Mouse (Mus musculus) heart, embryonic 10.5 days (tissue): ENCODE measurements at regions not wholly inside any gene's neighbourhood (a gene's known extent, or its start where the extent isn't known, plus 50 kb on each side); places are given as distances from the start of the nearest gene placed in this dataset.
"Not testable (repeated sequence)": the region's sequence is repeated elsewhere in the genome, so short reads cannot be mapped to it uniquely, and the experiment has no call there.

Experiments used
- DNase-seq: peaks from one replicate; pipeline ENCODE4 v3.0.0-alpha.2; 2017; ENCODE audit warnings: low spot score
- H3K27ac ChIP-seq: fragments of 300-500 bp; sonication (generic); 2 replicates; pipeline ENCODE4 v1.5.1; 2016; ENCODE audit warnings: mild to moderate bottlenecking
- H3K27me3 ChIP-seq: fragments of 300-500 bp; sonication (generic); 2 replicates; pipeline ENCODE4 v1.6.1; 2016; ENCODE audit warnings: mild to moderate bottlenecking; ENCODE audit not compliant: poor library complexity, insufficient read depth, severe bottlenecking
- H3K36me3 ChIP-seq: fragments of 300-500 bp; sonication (generic); 2 replicates; pipeline ENCODE4 v1.6.1; 2016; ENCODE audit warnings: mild to moderate bottlenecking, moderate library complexity
- H3K4me1 ChIP-seq: fragments of 300-500 bp; sonication (generic); 2 replicates; pipeline ENCODE4 v1.6.1; 2016; ENCODE audit warnings: mild to moderate bottlenecking
- H3K4me3 ChIP-seq: fragments of 300-500 bp; sonication (generic); 2 replicates; pipeline ENCODE4 v1.5.1; 2016; ENCODE audit warnings: mild to moderate bottlenecking, moderate library complexity
- H3K9me3 ChIP-seq: fragments of 300-500 bp; sonication (generic); 2 replicates; pipeline ENCODE4 v1.6.1; 2016; ENCODE audit warnings: mild to moderate bottlenecking, moderate library complexity
- WGBS: fragments of 180-500 bp; shearing (Covaris S2); methylation state at CpG from one replicate; pipeline ENCODE4 v1.1.7; 2016; 5-methylcytosine and 5-hydroxymethylcytosine counted together

DNA sequence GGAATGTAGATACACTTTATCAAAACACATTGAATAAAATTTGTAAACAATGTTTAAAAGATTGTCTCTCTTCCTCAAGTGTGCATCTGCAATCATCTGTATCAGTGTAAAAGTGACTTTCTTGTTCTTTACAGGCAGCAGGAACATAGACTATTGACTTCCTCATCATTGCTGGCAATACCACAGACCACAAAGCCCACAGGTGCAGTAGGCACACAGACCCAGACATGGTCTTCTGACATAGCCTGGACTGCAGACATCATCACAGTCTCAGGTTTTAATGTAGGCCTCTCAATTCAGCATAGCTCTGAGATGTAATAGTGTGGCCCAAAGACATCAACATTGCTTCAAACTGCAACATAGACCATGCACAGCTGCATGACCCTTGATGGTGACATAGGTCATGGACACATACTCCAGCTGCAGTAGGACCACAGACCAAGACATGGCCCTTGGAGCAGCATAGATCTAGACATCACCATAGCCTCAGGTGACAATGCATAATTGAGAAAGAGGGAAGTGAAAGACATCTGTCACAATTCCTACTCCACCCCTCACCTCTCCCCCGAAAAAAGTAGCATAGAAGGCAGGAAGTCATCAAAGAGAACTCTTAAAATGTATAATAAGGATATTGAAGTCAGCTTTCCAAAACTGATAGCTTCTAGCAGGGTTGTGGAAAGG lies 74.1 kb upstream of the Speer2 start:
- 72% methylated on average over 1 of the region's 1 CpGs for WGBS
- Histone ChIP-seq H3K27me3 (no peaks in the 10 kb centered on the region), H3K9me3 (no peaks in the 10 kb centered on the region), H3K36me3 (no peaks in the 10 kb centered on the region), H3K4me3 (no peak overlapping the region), H3K4me1 (no peaks in the 10 kb centered on the region), H3K27ac (no peak overlapping the region)
- no peak for DNase-seq

DNA sequence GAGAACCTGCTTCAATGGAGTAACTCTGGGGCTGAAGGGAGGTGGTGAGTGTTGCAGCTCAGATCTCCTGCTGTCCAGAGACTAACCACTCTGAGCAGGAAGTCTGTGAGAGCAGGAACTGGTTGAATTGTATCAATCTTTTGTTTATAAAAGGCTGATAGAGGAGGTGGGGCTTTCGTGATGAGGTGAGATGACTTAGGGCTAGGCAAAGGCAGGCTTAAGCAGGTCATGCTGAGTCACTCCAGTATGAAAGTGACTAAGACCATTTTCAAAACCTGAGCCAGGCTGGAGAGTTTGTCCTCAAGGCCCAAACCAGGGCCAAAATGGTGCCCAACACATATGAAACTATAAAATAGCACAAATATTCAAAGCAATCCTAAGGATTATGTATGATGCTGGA lies 80.1 kb upstream of the Speer2 start:
- DNase-seq = no peak
- Histone ChIP-seq H3K9me3 (no peaks in the 10 kb centered on the region), H3K36me3 (no peaks in the 10 kb centered on the region), H3K27me3 (no peaks in the 10 kb centered on the region), H3K4me1 (no peaks in the 10 kb centered on the region), H3K4me3 (no peak overlapping the region), H3K27ac (no peak overlapping the region)
- 39% methylated on average over 1 of the region's 1 CpGs for WGBS

DNA sequence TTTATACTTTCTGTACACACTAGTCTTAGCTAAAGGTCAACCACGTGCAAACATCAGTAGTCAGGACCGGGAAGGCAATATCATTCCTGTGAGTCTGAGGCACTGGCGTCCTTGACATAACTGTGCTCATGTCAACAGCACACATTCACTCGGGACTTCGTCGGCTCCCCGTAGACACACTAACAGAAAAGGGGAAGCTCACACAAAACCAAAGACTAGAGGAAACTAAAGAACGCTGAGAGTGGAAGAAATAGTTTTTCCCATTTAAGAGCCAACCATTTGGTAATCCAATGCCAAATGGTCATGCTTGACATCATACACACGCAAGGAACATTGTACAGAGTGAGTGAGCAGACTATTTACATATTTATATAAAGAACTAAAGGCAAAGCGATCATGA lies 85.2 kb upstream of the Speer2 start:
- Histone ChIP-seq H3K27ac (no peak overlapping the region), H3K9me3 (no peaks in the 10 kb centered on the region), H3K4me1 (no peaks in the 10 kb centered on the region), H3K36me3 (no peaks in the 10 kb centered on the region), H3K27me3 (no peaks in the 10 kb centered on the region), H3K4me3 (no peak overlapping the region)
- DNase-seq = no peak
- 83% methylated on average over 10 of the region's 10 CpGs for WGBS

DNA sequence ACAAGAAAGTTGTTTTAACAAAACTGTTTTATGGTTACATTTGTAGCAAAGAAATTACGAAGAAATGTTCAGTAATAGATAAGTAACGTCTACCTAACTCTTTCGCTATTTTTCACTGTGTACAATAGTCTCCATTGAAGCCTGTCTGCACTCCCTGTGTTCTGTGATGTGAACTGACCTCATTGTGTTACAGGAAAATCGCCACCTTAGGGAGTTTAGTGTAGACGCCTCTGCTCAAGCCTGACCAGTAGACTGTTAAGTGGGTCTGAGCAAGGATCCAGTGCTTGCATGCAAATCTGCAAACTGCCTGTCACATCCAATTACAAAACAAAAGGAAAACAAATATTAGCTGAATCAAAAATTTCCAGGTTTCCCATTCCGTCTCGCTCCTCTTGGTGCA lies 85.8 kb upstream of the Speer2 start:
- Histone ChIP-seq H3K36me3 (no peaks in the 10 kb centered on the region), H3K27ac (no peak overlapping the region), H3K9me3 (no peaks in the 10 kb centered on the region), H3K4me3 (no peak overlapping the region), H3K27me3 (no peaks in the 10 kb centered on the region), H3K4me1 (no peaks in the 10 kb centered on the region)
- no peak for DNase-seq
- 84% methylated on average over 7 of the region's 7 CpGs for WGBS

DNA sequence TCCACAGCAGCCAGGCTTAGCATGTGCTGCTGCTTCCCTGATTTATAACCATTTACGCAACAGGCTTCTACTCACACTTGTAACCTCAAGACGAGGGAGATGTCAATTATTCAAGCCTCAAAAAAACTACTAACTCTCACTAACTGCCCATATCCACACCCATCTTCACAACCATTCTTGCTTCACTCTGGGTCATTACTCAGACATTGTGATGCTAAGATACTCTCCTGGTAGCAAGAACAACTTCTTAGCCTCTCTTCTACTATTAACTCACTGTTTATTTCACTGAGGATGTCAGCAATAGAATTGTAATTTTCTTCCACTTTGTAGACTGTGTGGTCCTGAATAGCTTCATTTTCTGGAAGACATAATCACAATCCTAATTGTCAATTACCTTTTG lies 88.0 kb upstream of the Speer2 start:
- no peak overlapping the region for H3K4me3 ChIP-seq
- no peaks in the 10 kb centered on the region for H3K36me3 ChIP-seq
- H3K27me3 ChIP-seq = no peaks in the 10 kb centered on the region
- whole genome bisulfite sequencing = 71% methylated on average over 2 of the region's 2 CpGs
- no peaks in the 10 kb centered on the region for H3K4me1 ChIP-seq
- no peaks in the 10 kb centered on the region for H3K9me3 ChIP-seq
- no peak overlapping the region for H3K27ac ChIP-seq
- no peak for DNase-seq

DNA sequence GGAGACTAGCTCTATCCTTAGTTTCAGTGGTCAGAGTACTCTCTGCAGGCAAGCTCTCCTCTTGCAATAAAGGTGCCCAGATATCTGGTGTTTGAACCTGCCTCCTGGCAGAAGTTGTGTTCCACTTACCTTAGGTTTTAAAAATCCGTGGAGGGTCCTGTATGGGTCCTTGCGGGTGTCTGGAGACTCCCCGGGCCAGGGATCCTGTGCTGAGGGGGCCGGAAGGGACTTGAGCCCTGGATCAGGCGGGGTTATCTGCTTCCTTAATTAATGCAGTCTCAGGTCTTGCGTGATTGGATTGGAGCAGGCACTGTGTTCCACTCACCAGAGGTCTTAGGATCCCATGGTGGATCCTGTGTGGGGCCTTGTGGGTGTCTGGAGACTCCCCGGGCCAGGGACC lies 103.0 kb upstream of the Speer2 start:
- not testable (repeated sequence) for H3K4me1 ChIP-seq, H3K4me3 ChIP-seq, DNase-seq, H3K27me3 ChIP-seq, H3K27ac ChIP-seq, H3K36me3 ChIP-seq, H3K9me3 ChIP-seq
- 87% methylated on average over 7 of the region's 7 CpGs for WGBS

DNA sequence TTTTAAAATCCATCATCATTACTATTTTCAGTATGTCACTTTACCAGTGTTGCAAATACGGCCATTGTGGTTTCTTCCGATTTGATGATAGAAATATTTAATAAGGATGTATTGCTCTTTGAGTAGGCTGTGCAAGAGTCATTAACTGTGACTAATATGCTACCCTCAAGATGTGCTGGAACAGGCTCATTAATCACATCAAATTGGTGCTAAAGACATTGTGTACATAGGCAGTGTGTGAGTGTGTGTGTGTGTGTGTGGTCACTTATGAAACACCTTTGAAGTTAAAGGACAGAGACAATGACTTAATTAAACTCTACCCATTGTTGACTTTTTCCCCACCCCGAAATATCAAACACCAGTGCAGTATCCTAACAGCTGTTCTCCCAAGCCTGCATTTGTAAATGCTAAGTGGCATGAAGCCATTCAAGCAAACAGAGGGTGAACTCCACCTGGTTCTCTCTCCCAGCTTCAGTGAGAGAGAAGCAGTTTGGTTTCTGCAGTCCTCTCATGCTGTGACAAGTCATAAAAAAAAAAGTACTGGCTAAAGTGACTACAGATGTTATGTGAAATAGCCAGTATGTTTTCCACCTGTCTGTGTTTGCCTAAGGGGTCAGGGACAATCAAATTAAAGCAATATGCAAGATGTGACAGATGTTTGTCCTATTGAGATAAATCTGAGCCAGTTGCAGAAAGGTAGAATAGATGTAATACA lies 116.4 kb upstream of the Speer2 start:
- Histone ChIP-seq H3K4me1 (no peaks in the 10 kb centered on the region), H3K4me3 (no peak overlapping the region), H3K36me3 (no peaks in the 10 kb centered on the region), H3K9me3 (no peaks in the 10 kb centered on the region), H3K27me3 (no peaks in the 10 kb centered on the region), H3K27ac (no peak overlapping the region)
- no peak for DNase-seq
- WGBS = 78% methylated on average over 3 of the region's 3 CpGs

DNA sequence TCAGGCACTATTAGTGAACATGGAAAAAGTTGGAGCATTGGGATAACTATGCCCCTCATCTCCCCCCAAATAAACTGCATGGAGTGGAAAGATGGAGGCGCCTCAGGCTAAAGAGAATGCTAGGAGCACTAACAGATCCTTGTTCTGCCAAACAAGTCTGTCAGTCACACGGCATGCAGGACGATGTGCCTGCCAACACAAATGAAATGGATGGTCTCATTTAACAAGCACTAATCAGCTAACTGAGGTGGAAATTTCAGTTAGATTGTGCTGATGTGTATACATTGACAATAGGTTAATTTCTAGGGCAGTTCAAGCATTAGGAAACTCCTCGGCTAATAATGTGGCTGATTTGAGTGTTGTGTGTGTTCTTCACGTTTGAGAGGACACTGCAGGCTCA lies 120.8 kb upstream of the Speer2 start:
- Histone ChIP-seq H3K27me3 (no peaks in the 10 kb centered on the region), H3K36me3 (no peaks in the 10 kb centered on the region), H3K9me3 (no peaks in the 10 kb centered on the region), H3K4me3 (no peak overlapping the region), H3K27ac (no peak overlapping the region), H3K4me1 (no peaks in the 10 kb centered on the region)
- DNase-seq = no peak
- 73% methylated on average over 5 of the region's 5 CpGs for WGBS

DNA sequence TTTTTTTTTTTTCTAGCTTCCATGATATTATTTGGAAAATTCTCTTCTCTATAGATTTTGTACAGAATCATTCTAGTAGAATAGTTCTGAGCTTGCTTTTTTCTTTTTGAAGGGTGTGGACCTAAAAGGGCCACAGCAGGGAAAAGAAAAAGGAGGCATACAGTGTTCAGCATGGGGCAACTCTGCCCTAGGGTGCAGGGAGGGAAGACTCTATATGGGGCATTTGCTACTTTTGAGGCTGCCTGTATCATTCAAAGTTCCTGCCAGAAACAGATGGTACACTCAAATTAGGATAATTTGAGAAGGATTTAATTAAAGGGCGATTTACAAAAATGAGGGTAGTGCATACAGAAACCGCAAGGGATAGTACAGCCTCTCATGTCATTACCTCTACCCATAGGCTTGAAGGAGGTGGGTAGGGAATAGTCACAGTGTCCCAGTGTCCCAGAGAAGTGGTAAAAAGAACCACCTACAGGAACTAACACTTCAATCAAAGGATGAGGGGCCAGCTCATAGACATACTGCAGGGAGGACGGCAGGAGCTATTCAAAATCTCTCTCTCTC lies 128.4 kb upstream of the Speer2 start:
- DNase-seq = no peak
- Histone ChIP-seq H3K27me3 (no peaks in the 10 kb centered on the region), H3K4me1 (no peaks in the 10 kb centered on the region), H3K9me3 (no peaks in the 10 kb centered on the region), H3K4me3 (no peak overlapping the region), H3K27ac (no peak overlapping the region), H3K36me3 (no peaks in the 10 kb centered on the region)
- 73% methylated on average over 3 of the region's 3 CpGs for WGBS

DNA sequence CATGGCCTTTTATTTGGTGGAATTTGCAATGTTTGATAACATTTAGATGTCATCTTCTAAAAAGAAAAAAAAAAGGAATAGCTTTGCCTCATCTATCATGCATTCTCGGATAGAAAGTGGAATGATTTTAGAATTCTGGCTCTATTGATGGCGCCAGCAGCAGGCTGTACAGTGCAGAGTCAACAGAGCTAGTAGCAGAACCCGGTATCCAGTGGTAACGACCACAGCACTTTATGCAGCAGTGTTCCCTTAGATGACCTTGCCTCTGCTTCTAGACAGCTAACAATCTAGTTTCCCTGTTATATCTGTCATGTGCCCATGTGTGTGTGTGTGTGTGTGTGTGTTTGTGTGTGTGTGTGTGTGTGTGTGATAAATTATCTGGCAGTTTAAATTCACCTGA lies 129.2 kb upstream of the Speer2 start:
- Histone ChIP-seq H3K9me3 (no peaks in the 10 kb centered on the region), H3K4me3 (no peak overlapping the region), H3K4me1 (no peaks in the 10 kb centered on the region), H3K27me3 (no peaks in the 10 kb centered on the region), H3K36me3 (no peaks in the 10 kb centered on the region), H3K27ac (no peak overlapping the region)
- DNase-seq = no peak
- WGBS = 84% methylated on average over 4 of the region's 4 CpGs

DNA sequence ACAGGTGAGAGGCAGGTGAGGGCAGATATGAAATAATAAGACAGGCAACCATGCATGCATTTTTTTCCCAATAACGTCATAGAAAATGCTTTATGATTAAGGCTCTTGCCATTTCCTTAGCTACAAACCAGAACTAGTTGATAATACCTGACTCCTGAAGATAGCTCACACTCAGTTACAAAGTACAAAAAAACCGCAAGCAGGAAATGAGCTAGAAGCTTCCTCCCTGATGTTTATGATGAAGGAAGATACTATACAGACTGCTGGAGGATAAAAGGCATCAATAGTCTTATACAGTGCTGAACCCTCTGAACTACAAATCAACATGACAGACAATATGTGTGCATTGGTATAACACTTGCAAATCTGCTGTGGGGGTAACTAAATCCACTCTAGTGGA lies 143.3 kb upstream of the Speer2 start:
- no peak for DNase-seq
- Histone ChIP-seq H3K9me3 (no peaks in the 10 kb centered on the region), H3K4me1 (no peaks in the 10 kb centered on the region), H3K4me3 (no peak overlapping the region), H3K36me3 (no peaks in the 10 kb centered on the region), H3K27me3 (no peaks in the 10 kb centered on the region), H3K27ac (no peak overlapping the region)
- WGBS = 80% methylated on average over 2 of the region's 2 CpGs

DNA sequence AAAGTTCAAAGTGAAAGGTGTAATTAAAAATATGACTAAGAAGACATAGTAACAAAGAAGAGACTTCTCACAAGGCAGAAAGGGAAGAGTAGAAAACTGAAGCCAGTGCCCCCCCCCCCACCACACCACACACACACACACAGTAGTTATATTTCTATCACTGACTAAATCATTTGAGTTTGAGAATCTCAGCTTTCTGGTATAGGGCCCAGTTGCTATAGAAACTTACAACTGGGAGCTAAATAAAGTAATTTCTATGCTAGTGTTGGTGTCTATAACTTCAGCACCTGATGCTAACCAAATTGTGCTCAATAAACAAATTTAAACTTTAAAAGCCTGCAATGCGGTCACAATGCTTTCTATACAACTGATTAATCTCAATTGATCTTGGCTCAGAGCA lies 153.4 kb upstream of the Speer2 start:
- Histone ChIP-seq H3K36me3 (no peaks in the 10 kb centered on the region), H3K27ac (no peak overlapping the region), H3K9me3 (no peaks in the 10 kb centered on the region), H3K27me3 (no peaks in the 10 kb centered on the region), H3K4me3 (no peak overlapping the region), H3K4me1 (no peaks in the 10 kb centered on the region)
- WGBS = 84% methylated on average over 1 of the region's 1 CpGs
- no peak for DNase-seq

DNA sequence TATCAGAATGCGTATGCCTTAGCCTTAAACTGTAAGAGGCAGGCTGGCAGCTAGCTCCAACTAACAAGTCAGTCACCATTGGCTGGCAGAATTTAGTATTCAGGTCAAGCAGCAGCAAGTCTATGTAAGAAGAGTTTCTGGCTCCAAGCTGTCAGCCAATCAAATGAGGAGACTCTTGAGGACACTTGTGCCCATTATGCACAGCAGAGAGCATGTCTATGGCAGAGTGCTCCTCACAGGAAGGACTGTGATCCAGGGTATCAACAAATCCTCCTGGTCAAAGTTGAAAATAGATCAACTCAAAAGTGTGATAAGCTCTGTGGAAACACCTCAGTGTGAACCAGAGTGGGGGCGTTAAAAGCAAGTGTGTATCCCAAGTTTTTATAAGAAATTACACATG lies 156.0 kb upstream of the Speer2 start:
- no peak for DNase-seq
- no peak overlapping the region for H3K4me3 ChIP-seq
- H3K4me1 ChIP-seq = no peaks in the 10 kb centered on the region
- H3K36me3 ChIP-seq = no peaks in the 10 kb centered on the region
- no peaks in the 10 kb centered on the region for H3K27me3 ChIP-seq
- no peaks in the 10 kb centered on the region for H3K9me3 ChIP-seq
- WGBS = 86% methylated on average over 2 of the region's 2 CpGs
- no peak overlapping the region for H3K27ac ChIP-seq
